Mouse (Mus musculus): ENCODE measurements around the gene Capn11. TPM values are rescaled to one million over a fixed set of nuclear protein-coding genes. Genes with fewer than 3 reads are reported as not detected.

Capn11 gene
- polyA plus RNA-seq, 1 experiment = not detected

DNA sequence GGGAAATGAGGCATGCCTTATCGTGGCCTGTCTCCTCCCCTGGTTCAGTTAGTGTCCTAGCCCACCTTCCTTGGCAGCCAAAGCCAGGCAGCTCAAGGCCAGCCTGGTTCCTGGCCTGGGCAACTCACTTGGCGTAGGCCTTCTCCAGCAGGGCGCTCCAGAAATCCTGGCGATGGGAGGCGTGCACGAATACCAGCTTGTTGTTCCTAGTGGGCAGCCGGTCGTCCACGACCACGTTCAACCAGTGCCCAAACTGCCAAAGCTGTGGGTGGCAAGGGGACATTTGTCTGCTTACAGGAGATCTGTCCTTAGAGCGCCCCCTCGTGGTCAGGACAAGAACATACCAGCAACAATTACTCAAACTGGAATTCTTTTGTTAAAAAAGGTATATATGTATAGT, 16.4 kb downstream of the Capn11 start:
- TF ChIP-seq POLR2A (IDR thresholded peaks at IDR 0.05; ENCODE audit: insufficient read depth, low read depth, low read length) (no peak), CTCF (IDR thresholded peaks at IDR 0.05; ENCODE audit: insufficient read depth, low read depth, low read length) (peak; percentile 60)
- H3K27ac ChIP-seq (ENCODE audit: insufficient read depth, low read depth, low read length) = no peak overlapping the region
- peaks cover 3% of the 10 kb centered on the region; the same call in 1 of the 2 replicates for H3K4me1 ChIP-seq (ENCODE audit: control insufficient read depth, insufficient read depth, low read length)
- no peak overlapping the region for H3K4me3 ChIP-seq (ENCODE audit: insufficient read depth, low read depth, low read length)
- 21% methylated on average over 12 of the region's 12 CpGs for WGBS

DNA sequence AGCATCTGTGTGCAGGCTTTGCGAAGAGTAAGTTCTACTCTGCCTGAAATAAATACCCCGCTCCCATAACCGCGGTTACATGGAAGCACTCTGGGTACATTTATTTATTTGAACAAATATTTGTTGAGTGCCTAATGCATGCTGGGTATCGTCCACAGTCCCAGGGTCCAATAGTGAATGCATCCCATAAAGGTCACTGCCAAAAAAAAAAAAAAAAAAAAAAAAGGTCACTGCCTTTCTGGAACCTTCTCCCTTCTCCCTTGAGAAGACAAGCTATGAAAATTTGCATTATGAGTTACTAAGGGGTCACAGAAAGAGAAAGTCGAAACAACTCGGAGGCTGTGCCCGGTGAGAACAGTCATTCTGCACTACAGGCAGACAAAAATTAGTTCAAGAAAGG, 17.1 kb downstream of the Capn11 start:
- Histone ChIP-seq H3K4me1 (ENCODE audit: control insufficient read depth, insufficient read depth, low read length) (peaks cover 3% of the 10 kb centered on the region; the same call in 1 of the 2 replicates), H3K4me3 (ENCODE audit: insufficient read depth, low read depth, low read length) (no peak overlapping the region), H3K27ac (ENCODE audit: insufficient read depth, low read depth, low read length) (no peak overlapping the region)
- WGBS = 90% methylated on average over 8 of the region's 8 CpGs
- TF ChIP-seq CTCF (IDR thresholded peaks at IDR 0.05; ENCODE audit: insufficient read depth, low read depth, low read length) = no peak
- no peak for TF ChIP-seq POLR2A (IDR thresholded peaks at IDR 0.05; ENCODE audit: insufficient read depth, low read depth, low read length)

DNA sequence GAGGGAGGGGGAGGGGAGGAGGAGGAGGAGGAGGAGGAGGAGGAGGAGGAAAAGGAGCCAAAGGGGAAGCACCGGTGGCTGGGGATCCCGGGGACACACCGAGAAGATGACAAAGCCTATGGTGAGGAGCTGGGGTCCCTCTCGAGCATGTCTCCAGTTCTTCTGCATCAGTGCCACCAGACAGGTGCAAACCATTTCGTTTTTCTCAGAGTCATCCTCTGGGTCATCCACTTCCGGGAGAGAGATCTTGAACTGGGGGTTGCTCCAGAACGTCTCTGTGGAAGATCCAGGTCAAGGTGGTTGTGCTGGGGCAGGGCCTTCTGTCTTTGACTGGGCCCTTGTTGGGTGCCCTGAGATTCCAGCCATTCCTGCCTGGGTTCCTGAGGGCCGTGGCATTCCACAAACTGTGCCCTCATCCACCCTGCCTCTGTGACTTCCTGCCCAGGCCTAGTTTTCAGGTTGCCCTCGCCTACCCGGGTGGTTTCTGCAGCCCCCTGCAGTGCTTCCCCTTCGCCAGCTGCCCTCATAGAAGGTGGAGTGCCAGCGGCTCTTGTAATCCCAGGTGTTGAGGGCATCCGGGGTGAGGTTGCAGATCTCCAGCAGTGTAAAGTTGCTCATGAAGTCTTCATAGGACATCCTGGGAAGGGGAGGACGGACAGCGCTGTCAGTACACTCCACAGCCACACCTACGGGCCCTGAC, 20.4 kb downstream of the Capn11 start:
- Histone ChIP-seq H3K27ac (ENCODE audit: insufficient read depth, low read depth, low read length) (no peak overlapping the region), H3K4me1 (ENCODE audit: control insufficient read depth, insufficient read depth, low read length) (peaks cover 3% of the 10 kb centered on the region; the same call in 1 of the 2 replicates), H3K4me3 (ENCODE audit: insufficient read depth, low read depth, low read length) (no peak overlapping the region)
- WGBS = 81% methylated on average over 16 of the region's 16 CpGs
- no peak for TF ChIP-seq CTCF (IDR thresholded peaks at IDR 0.05; ENCODE audit: insufficient read depth, low read depth, low read length)
- TF ChIP-seq POLR2A (IDR thresholded peaks at IDR 0.05; ENCODE audit: insufficient read depth, low read depth, low read length) = no peak

DNA sequence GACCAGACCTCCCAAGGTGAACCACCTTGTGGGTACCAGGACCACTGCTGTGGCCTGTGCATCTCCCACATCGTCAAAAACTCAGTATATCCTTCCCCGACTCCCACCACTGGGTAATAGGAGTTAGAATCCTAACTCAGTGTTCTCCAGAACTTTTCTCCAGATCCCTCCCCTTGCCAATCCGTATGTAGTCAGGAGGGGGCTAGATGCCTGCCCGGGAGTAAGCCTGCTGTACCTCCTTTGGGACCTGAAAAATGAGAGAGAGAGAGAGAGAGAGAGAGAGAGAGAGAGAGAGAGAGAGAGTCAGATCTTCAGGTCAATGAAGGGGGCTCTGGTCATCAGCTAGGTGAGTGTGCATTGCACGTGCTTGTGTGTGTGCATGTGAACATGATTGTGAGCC, 25.1 kb downstream of the Capn11 start:
- peaks cover 13% of the 10 kb centered on the region for H3K4me1 ChIP-seq (ENCODE audit: control insufficient read depth, insufficient read depth, low read length)
- 85% methylated on average over 5 of the region's 5 CpGs for WGBS
- no peak for TF ChIP-seq CTCF (IDR thresholded peaks at IDR 0.05; ENCODE audit: insufficient read depth, low read depth, low read length)
- no peak for TF ChIP-seq POLR2A (IDR thresholded peaks at IDR 0.05; ENCODE audit: insufficient read depth, low read depth, low read length)
- H3K27ac ChIP-seq (ENCODE audit: insufficient read depth, low read depth, low read length) = no peak overlapping the region
- no peak overlapping the region for H3K4me3 ChIP-seq (ENCODE audit: insufficient read depth, low read depth, low read length)

DNA sequence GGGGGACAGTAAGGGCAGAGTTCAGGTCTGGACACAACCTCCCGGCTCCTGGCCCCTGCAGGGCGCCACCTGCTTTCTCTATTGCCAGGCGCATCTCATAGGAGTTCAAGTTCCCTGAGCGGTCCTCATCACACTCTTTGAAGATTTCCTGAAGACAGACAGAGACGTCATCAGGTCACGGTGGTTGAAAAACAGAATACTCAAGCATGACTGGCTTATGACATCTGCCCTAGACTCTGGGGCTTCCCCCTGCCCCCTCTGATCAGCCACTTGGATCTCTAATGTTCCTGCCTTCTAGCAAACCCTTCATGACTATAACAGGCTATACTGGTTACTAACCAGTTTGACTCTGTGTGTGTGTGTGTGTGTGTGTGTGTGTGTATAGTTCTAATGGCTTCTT, 27.2 kb downstream of the Capn11 start:
- peaks cover 13% of the 10 kb centered on the region for H3K4me1 ChIP-seq (ENCODE audit: control insufficient read depth, insufficient read depth, low read length)
- 92% methylated on average over 6 of the region's 6 CpGs for WGBS
- no peak overlapping the region for H3K27ac ChIP-seq (ENCODE audit: insufficient read depth, low read depth, low read length)
- TF ChIP-seq CTCF (IDR thresholded peaks at IDR 0.05; ENCODE audit: insufficient read depth, low read depth, low read length) (no peak), POLR2A (IDR thresholded peaks at IDR 0.05; ENCODE audit: insufficient read depth, low read depth, low read length) (no peak)
- no peak overlapping the region for H3K4me3 ChIP-seq (ENCODE audit: insufficient read depth, low read depth, low read length)

DNA sequence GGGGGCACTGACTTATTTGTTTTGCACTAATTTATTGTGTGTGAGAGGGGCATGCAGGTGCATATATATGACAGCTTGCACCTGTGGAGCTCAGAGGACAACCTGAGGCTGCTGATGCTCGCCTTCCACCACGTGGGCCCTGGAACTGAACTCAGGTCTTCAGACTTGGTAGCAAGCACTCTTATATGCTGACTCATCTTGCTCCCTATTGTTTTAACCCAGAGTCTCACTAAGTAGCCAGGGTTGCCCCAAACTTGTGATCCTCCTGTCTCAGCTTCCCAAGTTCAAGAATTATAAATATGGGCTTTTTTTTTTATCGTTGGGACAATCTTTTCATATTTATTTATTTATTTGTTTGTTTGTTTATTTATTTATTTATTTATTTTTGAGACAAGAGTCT, 28.1 kb downstream of the Capn11 start:
- TF ChIP-seq CTCF (IDR thresholded peaks at IDR 0.05; ENCODE audit: insufficient read depth, low read depth, low read length) = no peak
- no peak for TF ChIP-seq POLR2A (IDR thresholded peaks at IDR 0.05; ENCODE audit: insufficient read depth, low read depth, low read length)
- Histone ChIP-seq H3K4me1 (ENCODE audit: control insufficient read depth, insufficient read depth, low read length) (peaks cover 16% of the 10 kb centered on the region), H3K4me3 (ENCODE audit: insufficient read depth, low read depth, low read length) (no peak overlapping the region), H3K27ac (ENCODE audit: insufficient read depth, low read depth, low read length) (no peak overlapping the region)
- 79% methylated on average over 3 of the region's 3 CpGs for WGBS

DNA sequence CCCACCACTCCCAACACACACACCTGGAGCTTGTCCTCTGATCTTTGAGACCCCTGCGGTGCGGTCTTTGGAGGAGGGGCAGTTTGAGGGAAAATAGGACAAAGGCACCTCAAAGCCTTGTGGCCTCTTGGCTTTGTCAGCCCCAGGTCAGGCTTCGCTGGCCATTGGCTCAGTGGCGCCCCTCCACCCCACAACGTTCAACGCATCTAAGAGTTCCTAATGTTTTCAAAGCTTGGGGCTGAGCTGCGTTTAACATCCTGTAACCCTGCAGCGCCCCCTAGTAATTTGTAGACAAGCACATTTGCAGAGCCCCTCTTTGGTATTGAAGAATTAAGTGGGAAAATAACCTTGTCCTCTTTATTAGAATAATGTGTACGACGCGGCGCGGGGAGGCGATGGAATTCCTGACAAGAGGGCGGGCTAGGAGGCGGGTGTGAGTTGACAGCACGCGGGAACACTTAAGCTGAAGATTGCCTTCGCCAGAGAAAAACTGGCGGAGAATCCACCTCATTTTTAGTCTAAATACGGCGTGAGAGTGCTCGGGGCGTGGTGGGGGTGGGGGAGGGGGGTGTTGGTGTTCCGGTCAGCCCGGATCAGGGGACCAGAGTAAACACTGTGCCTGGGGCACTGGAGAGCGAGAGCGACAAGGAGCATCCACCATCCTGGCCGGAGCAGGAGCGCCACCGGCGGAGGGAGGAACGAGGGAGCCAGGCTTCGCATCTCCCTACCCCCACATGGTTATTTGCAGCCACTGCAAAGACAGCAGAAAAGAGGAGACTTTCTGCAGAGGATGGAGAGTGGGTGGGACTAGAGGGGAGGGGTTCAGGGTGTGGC, 29.0 kb downstream of the Capn11 start:
- WGBS = 2% methylated on average over 34 of the region's 34 CpGs
- Histone ChIP-seq H3K27ac (ENCODE audit: insufficient read depth, low read depth, low read length) (no peak overlapping the region; the same call in 1 of the 2 replicates), H3K4me3 (ENCODE audit: insufficient read depth, low read depth, low read length) (peak overlapping the region; percentile 39), H3K4me1 (ENCODE audit: control insufficient read depth, insufficient read depth, low read length) (peaks cover 16% of the 10 kb centered on the region)
- no peak for TF ChIP-seq POLR2A (IDR thresholded peaks at IDR 0.05; ENCODE audit: insufficient read depth, low read depth, low read length)
- TF ChIP-seq CTCF (IDR thresholded peaks at IDR 0.05; ENCODE audit: insufficient read depth, low read depth, low read length) = no peak; the same call in none of the 2 replicates

DNA sequence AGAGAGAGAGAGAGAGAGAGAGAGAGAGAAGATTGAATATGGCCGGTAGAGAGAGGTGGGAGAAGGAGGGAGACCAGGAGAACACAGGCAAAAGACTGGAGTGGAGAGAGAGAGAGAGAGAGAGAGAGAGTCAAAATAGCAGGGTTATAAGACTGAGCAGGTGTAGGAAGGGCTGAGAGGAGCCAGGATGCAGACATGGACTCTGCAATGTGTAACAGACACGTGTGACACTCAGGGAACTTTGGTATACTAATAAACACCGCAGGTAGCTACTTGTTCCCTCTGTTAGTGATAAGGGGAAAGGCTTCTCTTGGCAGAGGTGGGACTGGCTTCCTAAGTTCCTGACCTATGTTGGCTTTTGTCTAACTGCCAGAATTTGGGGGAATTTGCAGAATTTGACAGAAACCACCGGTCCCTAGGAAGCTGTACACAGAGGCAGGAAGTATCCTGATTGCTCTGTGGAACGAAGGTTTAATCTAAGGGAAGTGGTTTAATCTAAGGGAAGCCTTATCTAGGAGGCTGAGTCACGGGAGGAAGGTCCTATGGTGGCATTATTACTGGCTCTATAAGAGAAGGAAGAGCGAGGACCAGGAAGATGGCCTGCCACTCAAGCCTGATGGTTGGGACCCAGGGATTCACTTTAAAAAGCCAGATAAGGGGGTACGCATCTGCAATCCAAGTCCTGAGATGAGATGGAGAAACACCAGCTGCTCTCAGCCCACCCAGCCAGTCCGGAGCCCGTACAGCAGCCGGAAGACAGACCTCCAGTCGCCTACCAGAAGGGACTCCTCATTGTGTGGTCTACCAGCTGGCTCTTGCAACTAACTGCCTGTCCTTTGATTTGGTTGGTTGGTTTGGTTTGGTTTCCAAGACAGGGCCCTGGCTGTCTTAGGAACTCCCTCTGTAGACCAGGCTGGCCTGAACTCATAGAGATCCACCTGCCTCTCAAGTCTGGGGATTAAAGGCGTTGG, 30.0 kb downstream of the Capn11 start:
- H3K4me3 ChIP-seq (ENCODE audit: insufficient read depth, low read depth, low read length) = peak overlapping the region; percentile 39; the same call in 1 of the 2 replicates
- TF ChIP-seq CTCF (IDR thresholded peaks at IDR 0.05; ENCODE audit: insufficient read depth, low read depth, low read length) = no peak
- TF ChIP-seq POLR2A (IDR thresholded peaks at IDR 0.05; ENCODE audit: insufficient read depth, low read depth, low read length) = no peak
- H3K27ac ChIP-seq (ENCODE audit: insufficient read depth, low read depth, low read length) = no peak overlapping the region
- peaks cover 16% of the 10 kb centered on the region for H3K4me1 ChIP-seq (ENCODE audit: control insufficient read depth, insufficient read depth, low read length)
- 65% methylated on average over 13 of the region's 13 CpGs for WGBS

Measured in olfactory bulb, adult 2 months (tissue).